Mouse (Mus musculus) ovary, adult 10 weeks (tissue): ENCODE measurements around the gene Tas1r2. TPM values are rescaled to one million over a fixed set of nuclear protein-coding genes. Genes with fewer than 3 reads are reported as not detected.

ENCODE experiments used
- polyA plus RNA-seq: library from polyadenylated mRNA; stranded (reverse); fragments of 350-450 nt; fragmentation: Illumina TruSeq; extraction: RNeasy Lipid Tissue Mini Kit (QIAGEN cat#74804); gene quantifications from one replicate; pipeline ENCODE4 v1.2.3, GENCODE M21; 2014

Tas1r2 gene
- polyA plus RNA-seq, result not detected

DNA sequence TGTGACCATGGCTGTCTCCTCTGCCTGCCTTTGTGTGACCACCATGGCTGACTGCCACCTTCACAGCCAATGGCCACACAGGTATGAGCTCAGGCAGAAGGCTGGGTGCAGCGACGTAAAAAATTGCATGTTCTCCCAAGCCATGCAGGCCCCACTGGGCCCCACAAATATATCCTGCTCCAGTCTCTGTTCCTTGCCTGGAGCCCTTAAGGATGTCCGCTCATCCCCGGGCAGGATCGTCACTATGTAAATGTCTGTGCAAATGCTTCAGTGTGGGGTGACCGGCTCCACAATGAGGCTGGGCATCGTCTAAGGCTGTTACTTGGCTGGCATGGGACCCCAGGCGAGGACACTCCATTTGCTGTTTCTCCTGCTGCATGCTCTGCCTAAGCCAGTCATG, at the start of gene Tas1r2:
Tas1r2 (plus strand) TSS at position 301 of the 400 bp plus-strand sequence.

GRCm38 (mm10) chr4:139622373-139623282, 30.7 kb upstream of the Tas1r2 start, which contains the start of gene Aldh4a1:
Aldh4a1 (plus strand) TSS chr4:139622866.

Other genes with a start within 250 kb of the Tas1r2 start
- gene Iffo2, start 123.0 kb upstream of the Tas1r2 start, polyA plus RNA-seq, result 5.8 TPM
- gene Gm21969, start 50.4 kb upstream of the Tas1r2 start, polyA plus RNA-seq, result not detected
- 3.0 TPM for gene Aldh4a1, start 30.7 kb upstream of the Tas1r2 start, polyA plus RNA-seq
- not detected for gene Pax7, start 180.0 kb downstream of the Tas1r2 start, polyA plus RNA-seq